Mouse (Mus musculus): Measurements from ENCODE around the gene Ybx1.
A peak's percentile ranks its signal among the peaks of the same experiment; 100 is the strongest.

Gene Ybx1

DNA sequence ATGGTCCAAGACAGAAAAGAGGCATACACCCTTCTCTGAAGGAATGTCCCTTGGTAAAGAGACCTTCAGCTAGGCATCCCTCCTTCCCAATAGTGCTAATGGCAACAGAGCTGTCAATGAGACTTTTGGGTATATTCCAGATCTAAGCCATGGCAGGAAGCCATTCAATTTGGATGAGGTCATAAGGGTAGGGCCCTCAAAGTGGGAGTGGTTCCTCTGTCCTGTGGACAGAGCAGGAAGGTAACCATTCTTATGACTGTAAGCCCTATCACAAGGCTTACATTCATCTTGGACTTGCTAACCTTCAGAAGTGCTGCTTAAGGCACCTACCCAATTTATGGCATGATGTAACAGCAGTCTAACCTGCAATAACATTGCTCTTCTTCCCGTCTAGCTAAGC lies 19.8 kb downstream of the Ybx1 start:
- no peak for DNase-seq (ENCODE audit: low spot score in 2 of 2)

DNA sequence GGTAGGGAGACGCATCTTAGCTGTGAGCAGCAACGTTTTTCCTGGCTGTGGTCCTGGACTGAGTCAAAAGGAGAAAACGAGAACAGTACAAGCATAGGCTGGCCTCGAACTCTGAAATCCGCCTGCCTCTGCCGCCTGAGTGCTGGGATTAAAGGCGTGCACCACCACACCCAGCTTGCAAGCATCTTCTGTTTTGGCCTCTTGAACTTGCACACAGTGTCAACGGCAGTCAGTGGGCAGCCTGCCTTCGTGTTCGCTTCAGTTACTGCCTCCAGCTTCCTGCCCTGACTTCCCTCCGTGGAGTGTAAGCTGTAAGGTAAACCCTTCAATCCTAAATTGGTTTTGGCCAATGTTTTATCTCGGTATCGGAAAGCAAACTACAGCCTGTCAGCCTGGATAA lies 27.8 kb downstream of the Ybx1 start:
- no peak for DNase-seq (ENCODE audit: low spot score in 2 of 2)

DNA sequence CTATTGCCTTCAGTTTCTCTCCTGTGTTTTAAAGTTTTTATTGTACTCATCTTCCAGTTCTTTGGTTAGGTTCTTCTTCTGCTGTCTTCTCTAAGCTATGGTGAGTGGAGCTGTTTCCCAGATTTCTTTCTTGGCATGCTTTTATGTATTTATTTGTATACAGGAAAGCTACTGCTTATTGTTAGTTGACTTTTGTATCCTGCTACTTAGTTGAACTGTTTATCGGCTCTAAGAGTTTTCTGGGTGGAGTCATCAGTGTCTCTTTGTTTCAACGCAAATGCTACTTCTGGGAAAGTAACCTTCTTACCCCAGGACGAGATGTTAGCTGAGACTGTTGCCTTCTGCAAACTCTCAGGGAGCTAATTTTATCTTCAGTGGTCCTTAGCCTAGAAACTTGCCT lies 30.9 kb downstream of the Ybx1 start:
- no peak for DNase-seq (ENCODE audit: low spot score in 2 of 2)

DNA sequence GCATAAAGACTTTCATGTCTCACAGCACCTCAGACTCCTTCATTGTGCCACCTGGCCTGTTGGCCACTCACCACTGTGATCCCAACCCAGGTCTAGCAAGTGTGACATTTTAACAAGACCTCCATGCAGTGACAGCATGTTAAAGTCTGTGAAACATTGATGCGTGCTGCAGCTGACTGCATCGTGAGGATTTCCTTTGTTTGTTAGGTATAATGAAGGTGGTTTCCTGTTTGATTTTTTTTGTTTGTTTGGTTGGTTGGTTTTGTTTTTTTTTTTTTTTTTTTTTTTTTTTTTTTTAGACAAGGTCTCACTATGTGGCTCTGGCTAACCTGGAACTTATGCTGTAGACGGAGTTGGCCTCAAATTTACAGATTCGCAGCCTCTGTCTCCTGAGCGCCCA lies 31.9 kb downstream of the Ybx1 start:
- no peak for DNase-seq (ENCODE audit: low spot score in 2 of 2)

- no peak for DNase-seq (ENCODE audit: low spot score in 2 of 2)
These were observed 33.2 kb downstream of the Ybx1 start for GRCm38 (mm10) chr4:119261087-119261713.

GRCm38 (mm10) chr4:119259344-119260254 lies 34.8 kb downstream of the Ybx1 start:
- DNase-seq (ENCODE audit: low spot score in 2 of 2) = no peak

DNA sequence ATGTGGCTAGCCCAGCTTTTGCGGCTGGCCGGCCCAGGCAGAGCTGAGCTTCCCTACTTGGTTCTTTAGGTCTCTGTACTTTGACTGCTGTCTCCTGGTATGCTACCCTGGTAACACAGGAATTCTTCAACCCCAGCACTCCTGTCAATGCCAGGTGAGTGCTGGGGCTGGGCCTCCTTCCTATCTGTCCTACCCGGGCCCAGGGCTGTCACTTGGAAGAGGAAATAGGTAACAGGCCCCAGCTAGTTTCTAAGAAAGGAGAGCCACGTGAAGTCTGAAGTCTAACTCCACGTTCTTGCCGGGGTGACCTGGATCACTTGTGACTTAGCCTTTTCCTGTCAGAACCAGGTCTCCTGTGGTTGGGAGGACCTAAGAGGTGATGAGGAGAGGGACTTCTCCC lies 37.3 kb downstream of the Ybx1 start:
- DNase-seq (ENCODE audit: low spot score in 2 of 2) = no peak

- DNase-seq (ENCODE audit: low spot score in 2 of 2) = no peak
These were observed 39.1 kb downstream of the Ybx1 start, which contains the start of gene Cldn19 for GRCm38 (mm10) chr4:119255351-119255750. TSS of gene Cldn19 (plus strand) at chr4:119255414.

GRCm38 (mm10) chr4:119254012-119254618 lies 40.3 kb downstream of the Ybx1 start:
- DNase-seq (ENCODE audit: low spot score in 2 of 2) = no peak

- no peak for DNase-seq (ENCODE audit: low spot score in 2 of 2)
These were observed 42.2 kb downstream of the Ybx1 start for GRCm38 (mm10) chr4:119252025-119252808.

DNA sequence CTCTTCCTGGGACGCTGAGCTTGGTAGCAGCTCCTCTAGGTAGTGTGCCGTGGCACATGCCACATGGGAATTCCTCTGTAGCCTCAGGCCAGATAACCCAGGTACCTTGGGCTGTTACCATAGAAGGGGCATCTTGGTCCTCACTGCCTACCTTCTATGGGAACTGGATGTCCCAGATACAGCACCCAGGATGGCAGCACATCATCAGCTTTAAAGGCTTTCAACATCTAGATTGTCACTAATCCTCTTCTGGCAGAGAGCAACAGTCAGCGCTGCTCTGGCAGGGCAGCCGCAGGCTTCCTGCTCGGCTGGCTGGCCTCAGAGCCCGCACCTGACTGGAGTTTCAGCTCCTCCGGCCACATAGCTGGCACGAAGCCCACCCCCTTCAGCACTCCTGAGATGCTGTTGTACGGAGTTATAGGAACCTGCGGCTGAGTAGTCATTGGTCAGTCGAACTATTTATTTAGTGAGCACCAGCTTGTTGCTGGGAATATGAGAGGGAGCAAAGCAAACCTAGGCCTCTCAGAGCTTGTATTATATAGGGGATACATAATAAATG lies 45.9 kb downstream of the Ybx1 start:
- no peak for DNase-seq (ENCODE audit: low spot score in 2 of 2)

DNA sequence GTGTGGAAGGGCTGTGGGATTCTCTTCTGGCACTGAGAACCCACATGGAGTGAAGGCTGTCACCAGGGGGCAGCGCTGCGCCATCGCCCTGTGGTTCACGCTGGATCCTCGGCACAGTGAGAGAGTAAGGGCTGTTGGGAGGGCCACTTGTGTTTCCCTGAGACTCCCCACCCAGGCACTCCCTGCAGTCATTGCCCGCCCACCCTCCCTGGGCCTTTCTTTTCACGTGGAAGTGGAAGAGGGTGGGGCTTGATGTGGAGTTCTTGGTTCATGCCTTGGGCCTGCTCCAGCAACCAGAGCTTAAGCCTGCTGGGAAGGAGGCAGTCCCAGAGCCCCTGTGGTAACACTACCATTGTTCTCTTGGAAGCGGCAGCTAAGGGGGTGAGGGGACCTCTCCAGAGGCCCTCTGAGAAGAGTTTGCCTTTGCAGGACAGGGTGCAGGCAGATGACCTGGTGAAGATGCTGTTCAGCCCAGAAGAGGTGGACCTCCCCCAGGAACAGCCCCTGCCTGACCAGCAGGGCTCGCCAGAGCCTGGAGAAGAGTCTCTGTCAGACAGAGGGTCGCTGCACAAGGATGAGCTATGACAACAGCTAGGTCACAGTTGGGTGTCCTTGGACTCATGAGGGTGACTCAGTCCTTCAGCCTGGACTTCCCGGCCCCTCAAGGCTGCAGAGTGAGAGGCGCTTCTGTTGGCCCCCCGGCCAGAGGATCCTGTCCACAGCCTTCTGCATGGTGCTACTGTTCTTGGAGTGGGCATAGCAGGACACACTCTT lies 46.8 kb downstream of the Ybx1 start:
- peak; percentile 47 to 81 for DNase-seq (ENCODE audit: low spot score in 2 of 2)

DNA sequence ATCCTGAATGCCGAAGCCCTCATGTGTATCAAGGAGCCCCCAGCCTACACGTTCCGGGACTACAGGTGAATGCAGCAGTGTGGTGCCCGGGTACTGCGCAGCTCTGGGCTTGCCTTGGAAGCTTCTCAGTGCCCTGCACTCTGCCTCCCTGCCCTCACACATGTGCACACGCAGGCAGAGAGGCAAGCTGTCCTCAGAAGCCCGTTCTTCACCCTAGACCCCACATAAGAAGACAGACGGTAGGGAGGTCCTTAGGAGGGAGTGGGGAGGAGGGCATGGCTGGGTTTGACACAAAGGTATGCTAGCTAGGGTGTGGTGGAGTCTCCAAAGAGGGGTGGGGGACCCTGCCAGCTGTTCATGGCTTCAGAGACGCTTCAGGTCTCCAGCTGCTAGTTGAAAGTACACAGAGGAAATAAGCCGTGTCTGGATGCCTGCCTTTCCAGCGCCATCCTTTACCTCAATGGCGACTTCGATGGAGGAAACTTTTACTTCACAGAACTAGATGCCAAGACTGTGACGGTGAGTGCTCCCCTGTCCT lies 47.6 kb downstream of the Ybx1 start:
- no peak for DNase-seq (ENCODE audit: low spot score in 2 of 2)

DNA sequence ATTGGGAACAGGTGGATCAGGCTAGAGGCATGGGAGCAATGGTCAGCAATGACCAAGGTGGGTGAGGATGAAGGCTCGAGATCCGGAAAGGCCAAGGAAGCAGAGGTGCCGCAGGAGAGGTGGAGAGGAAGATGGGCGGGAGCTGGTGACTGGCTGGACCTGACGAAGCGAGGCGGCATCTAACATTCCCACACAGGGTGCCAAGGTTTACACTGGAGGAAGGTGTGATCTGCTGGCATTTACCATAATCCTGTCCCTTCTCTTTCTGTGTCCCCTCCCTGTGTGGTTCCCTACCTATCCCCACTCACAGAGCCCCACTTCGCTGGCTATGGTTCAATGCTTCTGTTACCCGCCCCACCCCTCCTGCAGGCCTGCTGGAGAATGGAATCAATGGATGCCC lies 48.4 kb downstream of the Ybx1 start:
- DNase-seq (ENCODE audit: low spot score in 2 of 2) = no peak

DNA sequence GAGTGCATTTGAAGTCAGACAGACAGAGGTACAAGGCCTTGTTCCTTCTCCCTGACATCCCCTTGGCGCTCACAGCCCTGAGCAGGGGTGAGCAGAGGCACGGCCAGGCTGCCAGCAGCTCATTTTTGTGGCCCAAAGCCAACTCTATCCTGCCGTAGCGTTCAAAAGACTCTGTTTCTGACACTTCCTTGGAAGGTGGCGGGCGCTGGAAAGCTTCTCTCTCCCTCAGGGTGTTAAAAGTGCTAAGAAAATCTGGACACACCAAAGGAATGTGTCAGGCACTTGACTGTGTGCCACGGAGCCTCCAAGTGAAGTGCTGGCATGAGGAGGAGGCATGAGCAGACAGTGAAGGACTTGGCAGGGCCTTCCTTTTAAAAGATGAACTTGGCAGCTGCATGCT lies 48.8 kb downstream of the Ybx1 start:
- DNase-seq (ENCODE audit: low spot score in 2 of 2) = no peak

DNA sequence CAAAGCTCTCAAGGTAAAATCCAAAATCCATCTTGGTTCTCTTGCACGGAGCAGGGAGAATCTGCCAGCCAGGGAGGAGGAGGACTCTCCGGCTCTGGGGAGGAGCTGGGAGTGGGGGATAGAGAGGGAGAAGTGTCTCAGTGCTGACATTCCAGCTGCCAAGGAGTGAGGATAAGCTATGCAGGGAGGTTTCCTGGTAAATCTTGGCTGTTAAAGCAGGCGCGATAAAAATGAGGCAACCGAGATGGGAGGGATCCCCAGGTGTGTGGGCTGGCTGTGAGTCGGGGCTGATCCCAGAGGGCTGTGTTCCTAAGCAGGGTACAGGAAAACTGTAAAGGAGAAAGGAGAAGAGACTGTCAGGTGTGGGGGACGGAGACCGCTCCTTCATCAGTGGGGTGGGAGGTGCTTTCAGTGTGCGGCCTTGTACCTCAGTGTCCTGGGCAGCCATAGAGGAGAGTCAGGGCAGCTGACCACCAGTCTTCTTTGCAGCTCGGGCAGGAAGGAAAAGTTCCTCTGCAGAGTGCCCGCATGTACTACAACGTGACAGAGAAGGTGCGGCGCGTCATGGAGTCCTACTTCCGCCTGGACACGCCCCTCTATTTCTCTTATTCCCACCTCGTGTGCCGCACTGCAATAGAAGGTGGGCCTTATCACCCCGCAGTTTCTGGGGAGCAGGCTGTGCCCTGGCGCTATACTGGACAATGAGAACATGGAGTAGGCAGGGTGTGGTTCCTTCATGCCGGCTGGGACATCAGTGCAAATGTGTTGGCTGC lies 49.8 kb downstream of the Ybx1 start:
- DNase-seq (ENCODE audit: low spot score in 2 of 2) = no peak

DNA sequence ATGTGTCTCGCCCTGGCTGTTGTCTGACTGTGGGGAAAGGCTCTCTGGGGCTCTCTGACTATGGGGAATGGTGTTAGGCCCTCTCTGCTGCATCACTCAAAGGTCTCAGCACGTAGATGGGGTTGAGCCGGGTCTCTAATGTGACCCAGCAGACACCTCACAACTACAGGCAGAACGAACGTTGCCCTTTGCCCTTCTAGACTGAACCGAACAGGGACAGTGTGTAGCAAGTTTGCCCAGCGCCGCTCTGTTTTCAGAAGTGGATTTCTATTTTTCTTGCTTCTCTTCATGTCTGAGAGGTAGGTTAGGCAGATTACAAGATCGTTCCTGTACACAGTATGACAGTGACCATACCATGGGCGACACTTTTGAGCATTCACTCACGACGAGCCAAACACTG lies 51.8 kb downstream of the Ybx1 start:
- DNase-seq (ENCODE audit: low spot score in 2 of 2) = no peak

DNA sequence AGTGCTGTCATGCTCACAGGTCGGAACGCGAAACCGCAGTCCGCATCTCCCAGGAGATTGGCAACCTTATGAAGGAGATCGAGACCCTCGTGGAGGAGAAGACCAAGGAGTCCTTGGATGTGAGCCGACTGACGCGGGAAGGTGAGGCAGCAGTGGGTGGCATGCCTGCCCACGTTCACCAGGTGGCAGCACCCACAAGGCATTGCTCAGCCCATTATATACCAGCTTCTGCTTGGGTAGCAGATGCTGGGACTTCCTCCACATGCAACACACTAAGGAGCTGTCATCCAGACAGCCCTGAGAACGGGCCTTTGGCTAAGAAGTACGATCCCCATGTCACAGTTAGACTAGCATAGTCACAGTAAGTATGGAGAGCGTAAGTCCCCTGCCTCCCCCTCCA lies 52.7 kb downstream of the Ybx1 start:
- peak; percentile 18 to 60 for DNase-seq (ENCODE audit: low spot score in 2 of 2)

DNA sequence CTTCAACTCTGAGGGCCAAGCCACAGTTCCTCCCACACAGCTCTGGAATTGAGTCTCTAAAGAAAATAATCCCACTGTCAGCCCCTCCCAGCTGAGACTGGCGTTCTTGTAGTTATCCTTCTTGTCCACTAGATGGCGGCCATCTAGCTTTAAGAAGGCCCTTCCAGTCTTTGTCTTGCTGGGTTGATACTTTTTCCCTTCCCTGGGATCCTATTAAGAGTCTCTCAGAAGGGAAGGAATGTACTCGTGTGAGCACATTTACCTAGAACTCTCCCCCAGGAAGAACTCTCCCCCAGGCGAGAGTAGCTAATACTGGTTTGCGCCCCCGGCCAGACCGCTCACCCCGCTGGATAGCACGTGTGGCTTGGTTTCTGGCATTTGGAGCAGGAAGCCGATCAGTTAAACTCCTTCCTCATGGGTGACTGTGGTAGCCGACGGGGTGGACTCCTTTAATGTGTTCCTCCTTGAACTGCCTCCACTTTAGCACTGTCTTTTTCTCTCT lies 55.2 kb downstream of the Ybx1 start:
- peak; percentile 29 to 32 for DNase-seq (ENCODE audit: low spot score in 2 of 2)

- DNase-seq (ENCODE audit: low spot score in 2 of 2) = no peak
These were observed 55.7 kb downstream of the Ybx1 start for GRCm38 (mm10) chr4:119238661-119239060.

All from spleen, postnatal 10 days (tissue).